Mouse (Mus musculus) heart, adult 10 weeks (tissue): ENCODE data around the gene Ang. TPM values are rescaled to one million over a fixed set of nuclear protein-coding genes. Genes with fewer than 3 reads are reported as not detected.

ENCODE experiments used
- polyA plus RNA-seq: library from polyadenylated mRNA; stranded (reverse); fragments of 350-450 nt; fragmentation: Illumina TruSeq; extraction: RNeasy Lipid Tissue Mini Kit (QIAGEN cat#74804); gene quantifications from one replicate; pipeline ENCODE4 v1.2.3, GENCODE M21; 2014; ENCODE audit warnings: low read depth, low replicate concordance

Gene Ang
- polyA plus RNA-seq, result 10.6 TPM

GRCm38 (mm10) chr14:51090921-51091900 lies at the start of gene Ang, which contains the start of gene Rnase4:
Gene Ang (plus strand): TSS chr14:51091150.
Gene Rnase4 (plus strand): TSS chr14:51091077.

GRCm38 (mm10) chr14:51041769-51042168 lies 49.2 kb upstream of the Ang start, which contains the start of gene Rnase9:
Gene Rnase9 (minus strand): TSS chr14:51041869.

GRCm38 (mm10) chr14:51050063-51050462 lies 40.9 kb upstream of the Ang start, which contains the start of gene Rnase11:
Gene Rnase11 (minus strand): TSS chr14:51050163.

GRCm38 (mm10) chr14:51057401-51057831 lies 33.5 kb upstream of the Ang start, which contains the start of gene Rnase12:
Gene Rnase12 (minus strand): TSS chr14:51057661.

GRCm38 (mm10) chr14:51074335-51074734 lies 16.6 kb upstream of the Ang start, which contains the start of gene Olfr750:
Gene Olfr750 (minus strand): TSS chr14:51074435.

GRCm38 (mm10) chr14:51113916-51114560 lies 23.1 kb downstream of the Ang start, which contains the start of gene Eddm3b:
Gene Eddm3b (plus strand): TSS chr14:51114426.

GRCm38 (mm10) chr14:51146685-51147084 lies 55.7 kb downstream of the Ang start, which contains the start of gene Rnase1:
Gene Rnase1 (minus strand): TSS chr14:51146785.

Other genes with a start within 250 kb of the Ang start
- 11.9 TPM for gene Tep1, start 220.6 kb upstream of the Ang start, polyA plus RNA-seq
- 25.9 TPM for gene Klhl33, start 193.6 kb upstream of the Ang start, polyA plus RNA-seq
- 91.8 TPM for gene Osgep, start 166.3 kb upstream of the Ang start, polyA plus RNA-seq
- 31.2 TPM for gene Apex1, start 166.2 kb upstream of the Ang start, polyA plus RNA-seq
- gene Pip4p1, start 160.3 kb upstream of the Ang start, polyA plus RNA-seq, result 27.1 TPM
- gene Pnp, start 160.1 kb upstream of the Ang start, polyA plus RNA-seq, result 19.7 TPM
- gene Gm49342, start 146.6 kb upstream of the Ang start, polyA plus RNA-seq, result 15.3 TPM
- gene Pnp2, start 135.2 kb upstream of the Ang start, polyA plus RNA-seq, result 0.60 TPM
- gene Rnase10, start 83.4 kb upstream of the Ang start, polyA plus RNA-seq, result 0.73 TPM
- gene Rnase9, start 49.3 kb upstream of the Ang start, polyA plus RNA-seq, result not detected
- not detected for gene Rnase11, start 41.0 kb upstream of the Ang start, polyA plus RNA-seq
- gene Rnase12, start 33.5 kb upstream of the Ang start, polyA plus RNA-seq, result not detected
- gene Olfr750, start 16.7 kb upstream of the Ang start, polyA plus RNA-seq, result not detected
- gene Rnase4, start 73 bp upstream of the Ang start, polyA plus RNA-seq, result 92.6 TPM
- gene Eddm3b, start 23.3 kb downstream of the Ang start, polyA plus RNA-seq, result not detected
- not detected for gene Rnase6, start 32.8 kb downstream of the Ang start, polyA plus RNA-seq
- gene Rnase1, start 55.6 kb downstream of the Ang start, polyA plus RNA-seq, result 0.84 TPM
- gene Rnase2b, start 71.1 kb downstream of the Ang start, polyA plus RNA-seq, result not detected
- not detected for gene Ang2, start 108.0 kb downstream of the Ang start, polyA plus RNA-seq
- not detected for gene Ear14, start 112.2 kb downstream of the Ang start, polyA plus RNA-seq
- gene Rnase2a, start 165.0 kb downstream of the Ang start, polyA plus RNA-seq, result not detected